Mouse (Mus musculus): Measurements from ENCODE around the gene Trpv6.

GRCm38 (mm10) chr6:41581295-41581694 is 54.9 kb downstream of the Trpv6 start:
- TF ChIP-seq CTCF (IDR thresholded peaks at IDR 0.05; ENCODE audit: control insufficient read depth, insufficient read depth, insufficient read length) (no peak), USF1 (IDR thresholded peaks at IDR 0.05; ENCODE audit: low read depth) (no peak), MYOD1 (IDR thresholded peaks at IDR 0.05; ENCODE audit: control insufficient read depth, insufficient read length, low read depth) (no peak), MAX (IDR thresholded peaks at IDR 0.05) (no peak)
